Mouse (Mus musculus): ENCODE data around the gene Myoz1. TPM values are rescaled to one million over a fixed set of nuclear protein-coding genes. Genes with fewer than 3 reads are reported as not detected.

The Myoz1 gene
- polyA plus RNA-seq, 1 experiment = 0.50 TPM

GRCm38 (mm10) chr14:20677906-20678305 is 21.6 kb upstream of the Myoz1 start:
- Histone ChIP-seq H3K4me3 (ENCODE audit: insufficient read depth, poor library complexity, severe bottlenecking) (no peak overlapping the region), H3K27me3 (ENCODE audit: control insufficient read depth, insufficient read depth, insufficient read length) (no peaks in the 10 kb centered on the region), H3K79me3 (ENCODE audit: low read depth) (peaks cover 46% of the 10 kb centered on the region), H3K79me2 (ENCODE audit: control insufficient read depth, insufficient read depth) (peaks cover 66% of the 10 kb centered on the region), H3K36me3 (ENCODE audit: control insufficient read depth, insufficient read depth) (peaks cover 73% of the 10 kb centered on the region), H3ac (ENCODE audit: control insufficient read depth, insufficient read length, low read depth) (no peak overlapping the region)
- TF ChIP-seq USF1 (IDR thresholded peaks at IDR 0.05; ENCODE audit: low read depth) (no peak), MYOG (IDR thresholded peaks at IDR 0.05; ENCODE audit: control insufficient read depth, extremely low read depth, insufficient read length) (no peak), MYOD1 (IDR thresholded peaks at IDR 0.05; ENCODE audit: control insufficient read depth, insufficient read length, low read depth) (no peak), CTCF (IDR thresholded peaks at IDR 0.05; ENCODE audit: control insufficient read depth, insufficient read depth, insufficient read length) (no peak), MAX (IDR thresholded peaks at IDR 0.05) (no peak), CEBPB (IDR thresholded peaks at IDR 0.05; ENCODE audit: low read depth) (no peak)

GRCm38 (mm10) chr14:20674064-20674833 is 17.9 kb upstream of the Myoz1 start, which contains the start of gene Sec24c:
Gene Sec24c (plus strand): TSS chr14:20674308.
- TF ChIP-seq CEBPB (IDR thresholded peaks at IDR 0.05; ENCODE audit: low read depth) (no peak), MYOD1 (IDR thresholded peaks at IDR 0.05; ENCODE audit: control insufficient read depth, insufficient read length, low read depth) (no peak), FOSL1 (IDR thresholded peaks at IDR 0.05; ENCODE audit: insufficient read depth, low read length, poor library complexity, severe bottlenecking) (no peak), USF1 (IDR thresholded peaks at IDR 0.05; ENCODE audit: low read depth) (no peak), MAX (IDR thresholded peaks at IDR 0.05) (no peak), CTCF (IDR thresholded peaks at IDR 0.05; ENCODE audit: control insufficient read depth, insufficient read depth, insufficient read length) (no peak), MYOG (IDR thresholded peaks at IDR 0.05; ENCODE audit: control insufficient read depth, extremely low read depth, insufficient read length) (no peak)
- Histone ChIP-seq H3ac (ENCODE audit: control insufficient read depth, insufficient read length, low read depth) (peak within 1 kb of the TSS; percentile 55), H3K79me3 (ENCODE audit: low read depth) (peaks cover 39% of the 10 kb centered on the region)

GRCm38 (mm10) chr14:20673735-20674063 is 17.4 kb upstream of the Myoz1 start:
- H3ac ChIP-seq (ENCODE audit: control insufficient read depth, insufficient read length, low read depth) = peak overlapping the region; percentile 4
- peak overlapping the region; percentile 83 for H3K4me3 ChIP-seq (ENCODE audit: insufficient read depth, poor library complexity, severe bottlenecking)
- no peaks in the 10 kb centered on the region for H3K27me3 ChIP-seq (ENCODE audit: control insufficient read depth, insufficient read depth, insufficient read length)
- peaks cover 38% of the 10 kb centered on the region for H3K79me3 ChIP-seq (ENCODE audit: low read depth)
- peaks cover 31% of the 10 kb centered on the region for H3K36me3 ChIP-seq (ENCODE audit: control insufficient read depth, insufficient read depth)
- TF ChIP-seq MAX (IDR thresholded peaks at IDR 0.05) = peak; percentile 68
- TF ChIP-seq FOSL1 (IDR thresholded peaks at IDR 0.05; ENCODE audit: insufficient read depth, low read length, poor library complexity, severe bottlenecking) = no peak
- H3K79me2 ChIP-seq (ENCODE audit: control insufficient read depth, insufficient read depth) = peaks cover 44% of the 10 kb centered on the region

More at GRCm38 (mm10) chr14:20674064-20674833, 17.9 kb upstream of the Myoz1 start, which contains the start of gene Sec24c:
- Histone ChIP-seq H3K27me3 (ENCODE audit: control insufficient read depth, insufficient read depth, insufficient read length) (no peaks in the 10 kb centered on the region), H3K4me3 (ENCODE audit: insufficient read depth, poor library complexity, severe bottlenecking) (peak within 1 kb of the TSS; percentile 83), H3K79me2 (ENCODE audit: control insufficient read depth, insufficient read depth) (peaks cover 50% of the 10 kb centered on the region), H3K36me3 (ENCODE audit: control insufficient read depth, insufficient read depth) (peaks cover 36% of the 10 kb centered on the region)

- Histone ChIP-seq H3K27me3 (ENCODE audit: control insufficient read depth, insufficient read depth, insufficient read length) (no peaks in the 10 kb centered on the region), H3K36me3 (ENCODE audit: control insufficient read depth, insufficient read depth) (peaks cover 23% of the 10 kb centered on the region), H3K79me2 (ENCODE audit: control insufficient read depth, insufficient read depth) (peaks cover 37% of the 10 kb centered on the region), H3K4me3 (ENCODE audit: insufficient read depth, poor library complexity, severe bottlenecking) (no peak overlapping the region), H3ac (ENCODE audit: control insufficient read depth, insufficient read length, low read depth) (no peak overlapping the region), H3K79me3 (ENCODE audit: low read depth) (peaks cover 31% of the 10 kb centered on the region)
- TF ChIP-seq MYOD1 (IDR thresholded peaks at IDR 0.05; ENCODE audit: control insufficient read depth, insufficient read length, low read depth) (no peak), CEBPB (IDR thresholded peaks at IDR 0.05; ENCODE audit: low read depth) (no peak), FOSL1 (IDR thresholded peaks at IDR 0.05; ENCODE audit: insufficient read depth, low read length, poor library complexity, severe bottlenecking) (no peak), USF1 (IDR thresholded peaks at IDR 0.05; ENCODE audit: low read depth) (no peak), CTCF (IDR thresholded peaks at IDR 0.05; ENCODE audit: control insufficient read depth, insufficient read depth, insufficient read length) (no peak), MAX (IDR thresholded peaks at IDR 0.05) (no peak), MYOG (IDR thresholded peaks at IDR 0.05; ENCODE audit: control insufficient read depth, extremely low read depth, insufficient read length) (no peak)
Observed at GRCm38 (mm10) chr14:20672990-20673389, 16.6 kb upstream of the Myoz1 start.

- Histone ChIP-seq H3K79me2 (ENCODE audit: control insufficient read depth, insufficient read depth) (peaks cover 5% of the 10 kb centered on the region), H3K36me3 (ENCODE audit: control insufficient read depth, insufficient read depth) (no peaks in the 10 kb centered on the region), H3K4me3 (ENCODE audit: insufficient read depth, poor library complexity, severe bottlenecking) (no peak within 1 kb of the TSS), H3K79me3 (ENCODE audit: low read depth) (no peaks in the 10 kb centered on the region), H3ac (ENCODE audit: control insufficient read depth, insufficient read length, low read depth) (no peak within 1 kb of the TSS), H3K27me3 (ENCODE audit: control insufficient read depth, insufficient read depth, insufficient read length) (no peaks in the 10 kb centered on the region)
- TF ChIP-seq MYOD1 (IDR thresholded peaks at IDR 0.05; ENCODE audit: control insufficient read depth, insufficient read length, low read depth) = peak; percentile 76
- no peak for TF ChIP-seq CTCF (IDR thresholded peaks at IDR 0.05; ENCODE audit: control insufficient read depth, insufficient read depth, insufficient read length)
- TF ChIP-seq MAX (IDR thresholded peaks at IDR 0.05) = no peak
- no peak for TF ChIP-seq USF1 (IDR thresholded peaks at IDR 0.05; ENCODE audit: low read depth)
Observed at GRCm38 (mm10) chr14:20668154-20668810, 11.9 kb upstream of the Myoz1 start, which contains the start of gene Synpo2l. Gene Synpo2l (minus strand): TSS chr14:20668354.

Measured in C2C12 (cell line).